Mouse (Mus musculus) thymus, postnatal 36 days (tissue): Measurements from ENCODE around the gene Zc3h18.

Experiments
- DNase-seq, 2 experiments: peaks; one replicate each; pipeline ENCODE4 v3.0.0; 2022; ENCODE audit warnings: mixed read lengths in 2 of 2

Zc3h18 gene

DNA sequence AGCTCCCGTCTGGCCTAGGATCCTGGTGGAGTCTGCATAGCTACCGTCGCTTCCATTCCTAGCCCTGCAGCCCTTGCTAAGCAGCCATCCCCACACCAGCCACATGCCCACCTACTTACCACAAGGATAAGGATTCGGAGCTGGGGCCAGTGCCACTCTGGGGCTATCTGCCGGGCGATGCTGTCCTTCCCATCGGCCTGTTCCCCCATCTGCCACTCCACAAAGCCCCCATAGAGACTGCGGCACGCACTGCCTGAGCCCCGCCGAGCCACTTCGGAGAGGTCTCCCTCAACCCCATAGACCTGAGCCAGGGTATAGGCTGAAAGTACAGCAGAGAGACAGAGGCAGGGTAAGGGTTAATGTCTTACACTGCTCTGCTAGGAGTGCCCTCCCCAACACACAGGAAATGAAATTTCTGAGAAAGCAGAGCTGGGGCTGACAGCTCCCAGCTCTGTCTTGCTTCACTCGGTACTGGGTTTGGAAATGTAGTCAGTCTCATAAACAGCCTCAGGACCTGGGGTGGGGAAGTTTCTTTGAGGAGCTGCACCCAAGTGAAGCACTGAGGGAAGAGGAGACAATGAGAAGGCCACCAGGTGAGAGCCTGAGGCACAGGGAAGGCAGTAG, 61.4 kb downstream of the Zc3h18 start:
- peak in 1 of 2 experiments; percentile 32 for DNase-seq

DNA sequence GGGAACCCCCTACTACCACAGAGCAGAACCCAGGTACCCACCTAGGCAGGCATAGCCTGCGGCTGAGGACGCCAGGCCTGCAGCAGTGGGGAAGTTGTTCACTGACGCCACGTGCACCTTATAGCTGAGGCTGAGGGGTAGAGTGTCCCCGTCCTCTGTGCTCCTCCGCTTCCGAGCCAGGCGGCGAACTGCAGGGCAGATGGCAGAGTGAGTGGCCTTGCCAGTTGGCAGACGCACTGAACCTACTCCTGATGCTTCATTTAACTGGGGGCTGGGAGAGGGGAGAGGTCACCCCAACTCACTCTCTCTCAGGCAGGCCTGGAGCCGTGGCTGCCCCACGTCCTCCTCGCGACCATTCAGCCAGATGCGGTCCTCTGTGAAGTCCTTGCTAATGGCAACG, 62.9 kb downstream of the Zc3h18 start:
- DNase-seq: no peak

DNA sequence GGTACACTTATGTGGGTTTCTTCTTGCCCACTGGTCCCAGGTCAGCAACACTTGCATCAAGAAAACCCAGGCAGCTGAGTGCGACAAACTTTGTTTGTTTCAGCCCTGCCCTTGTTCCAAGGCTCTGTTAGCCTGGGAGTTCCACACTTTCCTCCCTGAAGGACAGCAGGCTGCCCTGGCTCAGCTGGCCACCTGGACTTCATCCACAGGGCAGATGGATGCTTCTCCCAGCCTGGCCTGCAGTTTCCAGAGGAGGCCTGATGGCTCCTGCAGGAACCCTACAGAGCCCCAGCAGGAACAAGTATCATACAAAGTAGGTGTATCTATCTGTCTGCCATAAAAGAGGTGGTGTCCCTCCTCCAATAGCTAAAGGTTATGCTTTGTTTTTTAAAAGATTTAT, 64.9 kb downstream of the Zc3h18 start:
- no peak for DNase-seq

DNA sequence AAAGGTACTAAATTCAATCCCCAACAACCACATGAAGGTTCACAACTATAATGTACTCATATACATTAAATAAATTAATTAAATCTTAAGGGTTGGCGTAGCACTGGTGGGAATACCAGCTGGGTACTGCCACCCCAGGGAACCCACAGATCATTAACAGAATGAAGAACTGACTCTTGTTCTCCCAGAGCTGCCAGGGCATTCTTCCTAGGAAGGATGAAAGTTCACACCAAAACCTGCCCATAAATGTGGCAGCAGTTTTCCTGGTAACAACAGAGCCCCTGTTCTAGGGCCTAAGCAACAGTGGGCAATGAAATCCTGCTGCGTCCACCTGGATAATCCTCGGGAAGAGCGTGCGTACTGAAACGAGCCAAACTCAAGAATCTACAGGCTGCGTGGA, 65.9 kb downstream of the Zc3h18 start:
- no peak for DNase-seq

DNA sequence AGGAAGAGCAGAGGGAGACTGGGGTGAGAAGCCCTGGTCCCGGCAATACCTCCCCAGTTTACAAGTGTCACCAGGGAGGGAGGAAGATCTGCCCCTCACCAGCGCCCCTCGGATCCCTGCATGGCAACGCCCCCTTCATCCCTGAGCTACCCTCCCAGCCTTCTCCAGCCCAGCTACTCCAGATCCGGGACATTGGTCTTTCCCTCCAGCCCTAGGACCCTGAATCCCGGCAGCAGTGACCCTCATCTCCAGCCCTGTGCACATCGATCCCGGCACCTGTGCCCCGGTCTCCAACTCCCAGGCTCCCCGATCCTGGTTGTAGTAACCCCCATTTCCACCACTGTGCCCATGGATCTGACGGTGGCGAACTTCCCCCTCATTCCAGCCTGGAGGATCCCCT, 66.4 kb downstream of the Zc3h18 start:
- DNase-seq: peak in 1 of 2 experiments; percentile 32

DNA sequence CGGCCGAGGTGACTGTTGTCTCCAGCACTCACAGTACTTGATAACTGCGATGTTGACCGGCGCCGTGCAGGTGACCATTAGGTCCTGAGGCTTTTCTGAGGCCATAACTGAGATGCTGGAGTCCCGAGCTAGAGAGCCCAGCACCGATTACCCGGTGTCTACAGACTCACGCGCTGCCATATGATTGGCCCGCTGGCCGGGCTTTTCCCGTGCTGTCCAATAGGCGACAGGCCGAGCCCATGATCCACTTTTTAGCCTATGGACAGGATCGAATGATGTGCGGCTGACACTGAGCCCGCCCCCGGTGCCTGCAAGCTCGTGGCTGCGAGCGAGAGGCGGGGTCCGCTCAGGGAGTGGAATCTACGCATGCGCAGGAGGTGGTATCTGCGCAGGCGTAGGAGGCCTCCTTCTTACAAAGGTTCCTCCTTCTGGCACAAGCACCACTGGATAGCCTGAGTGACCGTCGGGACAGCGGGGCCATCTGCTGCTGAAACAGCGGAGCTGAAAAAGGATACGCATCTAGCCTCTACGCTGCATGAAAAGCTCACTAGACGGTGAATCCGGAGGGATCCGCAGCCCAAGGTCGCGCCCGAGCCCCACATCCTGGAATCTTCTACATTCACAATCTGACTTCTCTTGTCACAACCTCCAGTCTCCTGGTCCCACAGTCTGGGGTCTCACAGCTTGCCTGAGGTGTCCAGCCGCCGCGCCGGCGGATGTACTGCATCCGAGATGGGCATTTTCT, 67.0 kb downstream of the Zc3h18 start, which contains the start of gene Mvd:
Mvd (minus strand) TSS at position 161 of the 745 bp plus-strand sequence.
- peak; percentile 96 to 99 for DNase-seq

DNA sequence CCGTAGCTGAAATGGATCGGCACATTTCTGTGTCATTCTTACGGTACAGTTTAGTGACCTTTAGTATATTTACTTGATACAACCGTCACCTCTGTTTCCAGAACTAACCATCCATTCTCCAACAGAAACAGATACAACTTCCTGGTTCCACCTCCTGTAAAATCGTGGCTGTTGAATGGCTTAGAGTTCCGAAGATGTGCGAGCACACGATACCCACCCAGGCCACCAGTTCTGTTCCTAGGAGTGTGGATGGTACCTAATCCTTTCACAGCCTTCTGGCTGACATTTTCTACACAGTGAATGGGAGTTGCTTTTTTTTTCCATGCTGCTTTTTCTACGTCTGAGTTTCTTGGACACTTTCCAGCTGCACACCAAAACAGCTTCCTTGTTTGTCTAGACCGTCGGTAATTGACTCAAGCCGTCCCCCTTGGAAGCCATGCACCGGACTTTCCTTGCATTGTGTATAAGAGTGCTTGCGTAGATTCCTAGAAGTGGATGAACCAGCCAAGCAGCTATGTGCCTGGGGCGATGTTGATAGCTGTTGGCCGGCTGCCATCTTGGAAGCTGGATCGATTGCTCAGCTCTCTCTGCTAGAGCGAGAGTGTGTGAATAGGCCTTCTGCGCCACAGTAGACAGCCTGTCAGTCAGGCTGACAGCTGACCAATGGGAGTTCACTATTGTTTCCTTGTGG, 67.8 kb downstream of the Zc3h18 start:
- DNase-seq: no peak

DNA sequence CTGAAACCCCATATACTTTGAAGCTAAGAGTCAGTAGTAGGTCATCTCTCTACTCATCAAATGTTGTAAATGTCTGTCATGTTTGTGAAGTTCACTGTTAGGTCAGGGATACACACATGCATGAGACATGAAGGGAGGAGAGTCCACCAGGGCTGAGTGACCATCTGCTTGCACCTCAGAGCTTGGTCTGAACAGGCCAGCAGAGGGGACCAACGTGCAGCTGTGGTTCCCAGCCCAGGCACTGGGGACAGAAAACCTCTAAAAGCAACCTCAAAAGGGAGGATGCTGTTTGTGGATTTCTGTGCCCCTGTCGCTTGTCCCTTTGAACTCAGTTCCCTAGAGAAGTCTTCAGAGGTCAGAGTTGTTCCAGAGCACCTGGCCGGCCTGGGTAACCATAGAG, 68.8 kb downstream of the Zc3h18 start:
- DNase-seq: no peak

DNA sequence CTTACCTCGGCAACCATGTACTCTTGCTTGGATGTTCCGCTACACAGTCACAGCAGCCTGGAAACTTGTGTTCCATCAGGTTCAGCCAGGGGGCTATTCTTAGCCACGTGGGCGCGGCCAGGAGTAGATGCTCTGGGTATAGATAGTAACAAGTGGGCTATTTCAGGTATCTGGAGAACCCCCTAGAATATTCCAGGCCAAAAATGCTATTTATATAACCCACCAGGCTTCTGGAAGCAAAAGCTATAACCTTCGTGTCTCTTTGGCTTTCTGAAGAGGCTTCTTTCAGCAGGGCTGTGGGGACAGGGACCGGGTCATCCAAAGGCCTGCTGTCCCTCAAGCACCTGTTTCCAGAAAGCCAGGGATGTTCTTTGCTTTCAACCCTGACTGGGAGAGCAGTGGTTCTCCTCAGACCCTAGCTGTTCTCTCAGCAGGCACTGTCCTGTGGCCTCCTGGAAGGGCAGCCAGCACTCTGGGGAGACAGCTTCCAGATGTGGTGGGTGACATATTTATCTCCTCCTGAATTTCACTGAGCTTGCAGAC, 74.8 kb downstream of the Zc3h18 start:
- DNase-seq: peak in 1 of 2 experiments; percentile 3

DNA sequence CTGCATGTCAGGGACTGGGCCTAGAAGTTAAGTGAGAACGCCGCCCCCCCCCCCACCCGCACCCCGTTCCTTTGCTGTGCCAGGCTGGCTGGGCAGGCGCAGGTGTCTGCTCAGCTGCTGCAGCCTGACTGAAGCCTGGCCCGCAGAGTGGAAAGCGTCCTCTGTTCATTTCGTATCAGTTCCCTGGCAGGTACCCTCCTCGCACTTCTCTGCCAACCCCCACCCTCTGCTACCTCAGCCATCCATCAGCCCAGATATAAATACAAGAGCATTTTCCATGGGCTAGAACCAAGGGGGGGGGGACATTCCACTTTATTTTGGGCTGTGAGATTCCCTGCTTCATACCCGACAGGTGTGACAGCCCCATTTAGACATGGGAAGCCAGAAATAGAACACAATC, 75.7 kb downstream of the Zc3h18 start:
- DNase-seq: peak in 1 of 2 experiments; percentile 10

DNA sequence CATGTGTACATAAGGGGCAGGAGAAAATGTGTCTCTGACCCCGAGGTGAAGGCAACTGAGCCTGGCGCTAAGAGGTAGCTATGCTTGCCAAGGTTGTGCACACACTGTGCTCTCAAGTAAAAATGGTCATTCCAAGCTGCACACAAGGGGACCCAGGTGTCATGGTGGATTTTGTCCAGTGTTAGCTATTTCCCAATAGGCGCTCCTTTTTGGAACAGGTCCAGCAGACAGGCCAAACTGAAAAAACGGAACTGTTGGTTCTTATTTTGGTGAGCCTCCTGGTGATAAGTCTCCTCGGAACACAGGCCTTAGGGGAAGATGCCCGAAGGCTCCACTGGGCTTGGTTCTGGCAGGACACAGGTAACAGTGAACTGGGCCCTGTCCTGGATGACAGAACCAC, 78.0 kb downstream of the Zc3h18 start:
- DNase-seq: no peak

DNA sequence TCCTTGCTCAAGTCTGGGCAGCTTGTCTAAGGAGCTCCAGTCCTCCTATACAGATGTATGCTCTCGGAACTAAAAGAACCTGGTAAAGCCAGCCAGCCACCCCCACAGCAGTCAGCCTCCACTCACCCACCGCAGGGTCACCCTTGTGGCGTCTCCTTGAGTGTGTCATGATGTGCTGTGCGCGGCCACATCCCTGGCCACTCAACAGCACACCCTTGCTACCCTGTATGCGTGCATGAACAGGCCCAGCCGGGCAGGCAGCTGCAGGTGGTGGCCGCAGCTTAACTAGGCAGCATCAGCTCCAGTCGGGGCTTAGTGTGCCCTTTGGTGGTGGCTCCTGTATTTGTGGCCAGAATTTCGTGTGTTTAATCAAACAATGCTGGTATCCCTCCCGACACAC, 80.8 kb downstream of the Zc3h18 start:
- DNase-seq: no peak

DNA sequence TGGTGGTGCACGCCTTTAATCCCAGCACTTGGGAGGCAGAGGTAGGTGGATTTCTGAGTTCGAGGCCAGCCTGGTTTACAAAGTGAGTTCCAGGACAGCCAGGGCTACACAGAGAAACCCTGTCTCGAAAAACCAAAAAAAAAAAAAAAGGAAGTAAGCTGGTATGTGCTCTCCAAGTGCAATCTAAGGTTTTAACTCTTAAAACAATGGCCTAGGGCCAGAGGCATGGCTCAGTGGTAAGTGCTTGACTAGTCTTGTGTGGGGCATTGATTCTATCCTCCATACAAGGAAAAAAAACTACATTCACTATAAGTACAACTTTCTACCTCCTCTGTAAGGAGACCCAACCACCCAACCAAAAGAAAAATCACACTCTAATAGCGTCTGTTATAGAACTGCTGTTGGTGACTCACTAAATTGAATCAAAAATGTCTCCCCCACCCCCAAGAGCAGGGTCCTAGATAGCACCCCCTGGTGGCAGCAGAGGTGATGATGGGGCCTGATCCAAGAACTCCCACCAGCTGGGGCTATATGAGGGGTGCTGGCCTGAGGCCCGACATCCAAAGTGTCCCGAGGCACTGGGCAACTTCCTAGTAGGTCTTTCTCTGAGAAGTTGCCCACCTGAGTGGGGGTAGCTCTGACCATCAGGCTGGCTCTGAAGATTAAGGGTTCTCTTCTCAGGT, 83.0 kb downstream of the Zc3h18 start:
- peak; percentile 75 to 78 for DNase-seq

DNA sequence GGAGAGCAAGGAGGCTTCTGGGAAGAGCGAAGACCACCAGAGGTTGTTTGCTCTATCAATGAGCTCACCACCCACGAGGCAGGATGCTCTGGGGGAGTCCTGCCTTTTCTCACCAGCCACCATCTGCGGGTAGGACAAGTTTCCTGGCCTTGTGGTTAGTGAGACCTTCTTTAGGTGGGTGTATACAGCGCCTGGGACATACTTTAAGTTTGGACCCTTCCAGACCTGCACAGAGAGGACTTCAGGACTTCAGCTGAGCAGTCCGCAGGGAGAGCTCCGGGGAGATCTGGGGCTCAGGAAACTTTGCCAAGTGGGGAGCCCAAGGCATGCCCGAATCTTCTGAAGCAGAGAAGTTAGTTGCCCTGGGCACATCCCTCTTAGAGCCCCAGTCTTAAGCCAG, 83.6 kb downstream of the Zc3h18 start:
- peak; percentile 49 to 62 for DNase-seq

DNA sequence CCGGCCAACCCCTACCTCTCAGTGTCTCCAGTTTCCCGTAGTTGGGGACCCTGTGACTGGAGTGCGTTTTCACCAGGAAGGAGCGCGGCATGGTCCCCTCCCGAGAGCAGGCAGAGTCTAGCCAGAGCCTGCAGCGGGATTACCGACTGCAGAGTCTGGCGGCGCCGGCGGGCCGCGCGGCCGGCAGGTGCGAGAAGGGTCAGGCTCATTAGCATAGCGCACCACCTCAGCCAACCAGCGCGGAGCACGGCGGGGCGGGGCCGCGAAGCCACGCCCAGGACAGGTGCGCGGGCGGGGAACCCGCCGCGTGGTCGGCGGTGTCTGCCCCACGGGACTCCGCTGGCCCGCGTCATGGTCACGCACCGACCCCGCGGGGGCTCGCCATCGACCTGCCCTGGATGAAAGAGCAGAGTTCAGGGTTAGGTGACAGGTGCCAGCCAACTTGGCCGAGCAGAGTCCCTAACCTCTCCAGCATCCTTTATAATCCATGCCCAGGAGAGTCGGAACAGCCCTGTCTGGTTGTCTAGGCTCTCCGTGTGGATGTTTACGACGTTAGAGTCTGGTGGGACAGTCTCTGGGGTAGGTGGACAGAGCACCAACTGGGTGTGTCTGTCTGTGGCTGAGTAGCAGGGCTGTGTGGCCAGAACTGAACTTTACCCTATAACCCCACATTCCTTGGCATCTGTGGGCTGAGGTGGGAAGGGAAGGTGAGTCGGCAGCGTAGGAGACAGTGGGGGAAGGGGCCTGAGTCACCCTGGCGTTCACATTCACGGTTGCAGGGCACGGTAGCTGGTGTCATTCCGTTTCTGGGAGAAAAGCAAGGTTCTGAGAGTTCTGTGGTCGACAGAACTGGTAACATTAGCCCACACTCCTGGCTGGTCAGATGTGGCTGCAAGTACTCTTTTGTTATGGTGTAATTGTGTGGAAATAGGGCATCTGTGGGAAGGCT, 84.4 kb downstream of the Zc3h18 start, which contains the start of gene Snai3:
Snai3 (minus strand) TSS at position 210 of the 949 bp plus-strand sequence.
- DNase-seq: peak; percentile 80 to 88

DNA sequence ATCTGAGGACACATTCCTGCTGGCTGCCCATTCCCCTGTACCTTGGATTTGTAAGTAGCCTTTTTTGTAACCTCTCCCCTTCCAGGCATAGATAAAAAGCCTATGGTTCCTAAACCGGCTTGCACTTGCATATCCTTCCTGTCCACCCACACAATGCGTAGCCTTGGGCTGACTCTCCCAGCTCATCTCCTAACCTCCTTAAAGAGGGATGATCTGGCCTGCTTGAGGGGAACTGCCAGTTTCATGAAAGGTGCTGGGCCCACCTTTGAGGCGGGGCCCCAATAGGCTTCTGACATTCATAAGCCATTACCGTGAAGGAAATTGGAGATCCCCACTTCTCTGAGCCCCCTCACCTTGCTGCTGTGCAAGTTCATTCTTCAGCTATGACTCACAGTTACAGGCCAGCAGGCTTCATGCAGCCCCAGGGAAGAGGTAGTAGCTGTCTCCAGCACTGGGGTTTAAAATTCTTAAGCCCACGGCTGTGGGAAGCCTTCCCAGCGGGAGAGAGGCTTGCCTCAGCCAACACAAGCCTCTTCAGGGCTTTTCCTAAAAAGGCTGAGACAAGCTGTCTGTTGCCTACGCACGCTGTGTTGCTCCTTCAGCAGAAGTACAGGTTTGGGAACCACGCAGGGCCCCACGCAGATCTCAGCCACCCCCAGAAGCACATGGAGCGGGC, 85.2 kb downstream of the Zc3h18 start:
- no peak for DNase-seq

DNA sequence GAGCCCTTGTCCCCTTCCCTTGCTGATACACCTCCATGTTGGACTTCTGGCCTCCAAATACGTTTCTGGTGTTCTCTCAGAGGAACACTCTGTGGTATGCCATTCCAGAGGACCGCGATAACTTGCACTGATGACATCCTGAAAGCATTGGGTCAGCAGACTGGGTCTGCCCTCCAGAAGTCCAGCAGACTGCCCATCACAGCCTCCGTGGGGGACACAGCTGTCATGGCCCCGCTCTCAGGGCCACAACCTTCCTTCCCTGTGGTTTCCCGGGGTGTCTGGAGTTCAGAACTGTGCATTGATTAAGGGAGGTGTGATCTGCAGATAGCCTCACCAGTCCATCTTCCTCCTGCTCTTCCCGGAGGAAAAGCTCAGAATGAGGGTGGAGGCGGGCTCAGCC, 86.1 kb downstream of the Zc3h18 start:
- DNase-seq: no peak

DNA sequence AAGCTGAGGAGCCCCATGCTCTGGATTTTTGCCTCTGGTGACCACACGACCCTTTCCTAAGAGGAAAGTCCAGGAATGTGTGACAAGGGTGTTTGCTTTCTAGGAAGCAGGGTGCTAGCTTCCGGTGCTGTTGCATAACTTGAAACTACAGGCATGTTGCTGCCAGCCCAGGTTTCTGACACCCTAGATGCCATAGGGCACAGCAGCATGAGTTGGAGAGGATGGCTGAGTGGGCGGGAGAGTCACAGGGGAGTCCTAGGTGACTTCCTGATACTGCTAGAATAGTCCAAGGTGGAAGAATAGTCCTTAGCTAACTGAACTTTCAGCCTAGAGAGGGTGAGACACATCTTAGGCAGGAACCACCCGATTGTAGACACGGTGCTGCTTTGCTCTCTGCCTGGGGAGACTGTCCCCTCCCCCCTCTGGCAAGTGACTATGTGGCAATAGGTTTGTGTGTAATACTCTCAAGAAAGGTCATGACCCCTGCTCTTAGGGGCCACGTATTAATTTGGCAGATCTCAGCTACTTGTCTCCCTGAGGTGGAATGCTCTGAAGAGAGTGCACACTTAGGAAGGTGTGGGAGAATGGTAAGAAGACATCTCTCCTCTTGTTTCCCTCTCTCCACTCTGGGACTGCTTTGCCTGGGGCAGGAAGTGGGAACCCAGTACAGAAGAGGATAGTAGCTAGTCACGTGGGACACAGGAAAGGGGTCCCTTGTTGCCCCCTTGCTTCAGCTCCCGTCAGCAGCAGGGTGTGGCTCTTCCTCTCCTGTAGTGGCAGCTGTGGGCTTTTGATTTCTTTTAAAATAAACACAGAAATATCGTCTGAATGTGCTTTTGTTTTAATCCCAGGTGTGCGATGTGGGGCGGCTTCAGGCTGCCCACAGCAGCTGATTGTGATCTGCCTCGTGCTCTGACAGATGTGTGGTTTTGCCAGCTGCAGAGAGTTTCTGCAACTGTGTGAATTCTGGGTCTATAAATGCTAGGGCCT, 87.5 kb downstream of the Zc3h18 start:
- DNase-seq: peak; percentile 56 to 79

DNA sequence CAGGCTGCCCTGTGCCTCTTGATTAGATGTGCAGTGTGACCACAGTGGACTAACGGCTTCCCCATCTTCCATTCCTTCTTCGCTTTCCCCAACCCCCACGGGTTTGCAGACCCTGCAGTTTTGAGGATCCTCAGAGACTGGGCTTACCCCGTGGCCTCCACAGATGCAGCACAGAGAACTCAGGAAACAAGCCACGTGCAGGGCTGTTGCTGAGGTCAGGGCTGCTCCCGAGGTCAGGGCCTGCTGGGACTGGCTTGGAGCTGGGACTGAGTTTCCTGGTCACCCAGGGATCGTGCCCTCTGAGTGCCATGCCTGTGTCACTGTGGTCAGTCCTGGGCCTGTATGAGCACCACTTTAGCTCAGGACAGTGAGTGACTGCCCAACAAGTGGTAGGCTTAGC, 88.6 kb downstream of the Zc3h18 start:
- no peak for DNase-seq
